Mouse (Mus musculus): ENCODE results near the gene Cd207. TPM values are rescaled to one million over a fixed set of nuclear protein-coding genes. Genes with fewer than 3 reads are reported as not detected.

Gene Cd207
- polyA plus RNA-seq (2015; fragmentation: Nextera tagmentation; extraction: Ambion mirVana): not detected in 2 replicates

DNA sequence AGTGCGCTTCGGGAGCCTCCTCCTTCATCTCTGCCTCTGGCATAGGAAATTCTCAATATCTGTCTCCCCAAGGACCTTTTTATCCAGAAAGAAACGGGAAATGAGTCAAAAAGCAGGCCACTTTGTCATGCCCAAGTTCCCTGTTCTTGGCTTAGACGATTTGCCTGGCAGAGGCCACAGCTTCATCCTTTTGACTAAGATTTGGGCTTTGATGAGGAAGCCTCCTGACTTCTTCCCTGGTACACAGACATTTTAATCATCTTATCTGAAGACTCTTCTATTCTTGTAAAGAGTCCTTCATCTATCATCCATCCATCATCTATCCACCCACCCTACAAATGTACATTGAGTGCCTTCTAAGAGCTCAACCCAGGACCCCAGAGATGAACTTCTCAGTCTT is at the start of gene Cd207:
TSS of gene Cd207 (minus strand) at position 101 of the 400 bp plus-strand sequence.
- Histone ChIP-seq H3K4me2 (ENCODE audit: low read length) (no peak within 1 kb of the TSS), H3K4me3 (ENCODE audit: low read depth, low read length) (no peak within 1 kb of the TSS), H3K9ac (ENCODE audit: low read depth, low read length) (no peak within 1 kb of the TSS), H3K4me1 (ENCODE audit: control insufficient read depth, insufficient read depth, low read length) (no peaks in the 10 kb centered on the region), H3K27ac (ENCODE audit: low read length) (no peak within 1 kb of the TSS), H3K27me3 (ENCODE audit: control insufficient read depth, insufficient read depth, low read depth, low read length) (peaks cover 2% of the 10 kb centered on the region; the same call in 1 of the 2 replicates), H3K9me3 (replicated peaks; ENCODE audit: control insufficient read depth, low read length, poor library complexity, severe bottlenecking) (no peaks in the 10 kb centered on the region), H3K36me3 (ENCODE audit: control insufficient read depth, insufficient read depth, low read length) (no peaks in the 10 kb centered on the region)
- WGBS: 73% methylated on average over 4 of the region's 4 CpGs
- no peak for ATAC-seq

DNA sequence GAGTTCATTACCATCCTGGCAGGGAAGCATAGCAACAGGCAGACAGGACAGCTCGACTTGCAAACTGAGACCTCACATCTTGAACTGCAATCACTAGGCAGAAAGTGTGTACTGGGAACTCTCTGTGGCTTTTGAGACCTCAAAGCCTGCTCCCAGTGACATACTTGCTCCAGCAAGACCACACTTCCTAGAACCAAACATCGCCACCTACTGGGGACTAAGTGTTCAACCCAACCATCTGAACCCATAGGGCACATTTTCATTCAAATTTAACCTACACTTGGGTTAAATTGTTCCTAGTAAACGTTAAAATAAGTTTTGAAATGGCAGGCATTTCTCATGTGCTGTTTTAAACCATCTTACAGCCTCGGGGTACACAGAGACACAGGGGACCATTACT is 49.5 kb upstream of the Cd207 start:
- H3K9ac ChIP-seq (ENCODE audit: low read depth, low read length): no peak overlapping the region
- H3K27ac ChIP-seq (ENCODE audit: low read length): no peak overlapping the region
- no peak overlapping the region for H3K4me2 ChIP-seq (ENCODE audit: low read length)
- H3K4me3 ChIP-seq (ENCODE audit: low read depth, low read length): no peak overlapping the region
- H3K27me3 ChIP-seq (ENCODE audit: control insufficient read depth, insufficient read depth, low read depth, low read length): peaks cover 22% of the 10 kb centered on the region
- no peaks in the 10 kb centered on the region for H3K9me3 ChIP-seq (replicated peaks; ENCODE audit: control insufficient read depth, low read length, poor library complexity, severe bottlenecking)
- ATAC-seq: no peak
- no peaks in the 10 kb centered on the region for H3K4me1 ChIP-seq (ENCODE audit: control insufficient read depth, insufficient read depth, low read length)
- 43% methylated on average over 4 of the region's 4 CpGs for WGBS
- no peaks in the 10 kb centered on the region for H3K36me3 ChIP-seq (ENCODE audit: control insufficient read depth, insufficient read depth, low read length)

DNA sequence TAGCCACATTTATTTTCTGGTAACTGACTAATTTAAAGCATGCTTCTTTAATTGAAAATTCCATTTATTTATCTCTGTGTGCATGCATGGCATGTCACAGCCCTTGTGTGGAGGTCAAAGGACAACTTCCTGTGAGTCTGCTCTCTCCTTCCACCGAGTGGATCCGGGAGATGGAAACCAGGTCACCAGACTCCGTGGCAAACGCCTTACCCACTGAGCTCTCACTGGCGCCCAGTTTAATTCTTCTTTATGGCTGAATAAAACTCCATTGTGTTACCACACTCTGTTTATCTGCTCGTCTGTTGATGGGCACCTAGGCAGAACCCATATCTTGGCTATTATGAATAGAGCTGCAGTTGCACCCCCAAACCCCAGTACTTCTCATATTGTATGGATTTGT is 44.9 kb upstream of the Cd207 start:
- Histone ChIP-seq H3K9me3 (replicated peaks; ENCODE audit: control insufficient read depth, low read length, poor library complexity, severe bottlenecking) (no peaks in the 10 kb centered on the region), H3K4me3 (ENCODE audit: low read depth, low read length) (no peak overlapping the region), H3K9ac (ENCODE audit: low read depth, low read length) (no peak overlapping the region), H3K4me1 (ENCODE audit: control insufficient read depth, insufficient read depth, low read length) (no peaks in the 10 kb centered on the region), H3K27me3 (ENCODE audit: control insufficient read depth, insufficient read depth, low read depth, low read length) (peaks cover 58% of the 10 kb centered on the region), H3K27ac (ENCODE audit: low read length) (no peak overlapping the region), H3K4me2 (ENCODE audit: low read length) (no peak overlapping the region), H3K36me3 (ENCODE audit: control insufficient read depth, insufficient read depth, low read length) (no peaks in the 10 kb centered on the region)
- whole genome bisulfite sequencing: 26% methylated on average over 6 of the region's 6 CpGs
- no peak for ATAC-seq

DNA sequence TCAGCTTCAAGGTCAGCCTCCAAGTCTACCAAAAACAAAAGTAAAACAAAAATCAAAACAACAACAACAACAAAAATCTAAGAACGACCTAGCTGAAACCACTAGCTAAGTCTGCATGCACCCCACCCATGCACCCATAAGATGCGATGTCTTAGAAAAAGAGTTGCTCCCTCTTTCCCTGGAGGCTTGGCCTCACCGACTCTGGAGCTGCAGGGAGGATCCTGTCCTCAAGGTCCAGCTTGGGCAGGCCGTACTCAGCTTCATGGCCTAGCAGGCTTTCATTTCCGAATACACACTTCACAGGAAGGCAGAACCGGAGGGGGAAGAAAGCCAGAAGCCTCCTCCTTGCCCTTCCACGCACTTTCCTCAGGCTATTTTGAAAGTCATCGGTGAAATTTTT is 39.4 kb upstream of the Cd207 start:
- no peak overlapping the region for H3K4me2 ChIP-seq (ENCODE audit: low read length)
- H3K27me3 ChIP-seq (ENCODE audit: control insufficient read depth, insufficient read depth, low read depth, low read length): peaks cover 76% of the 10 kb centered on the region
- no peak overlapping the region for H3K27ac ChIP-seq (ENCODE audit: low read length)
- 3% methylated on average over 8 of the region's 8 CpGs for WGBS
- no peak for ATAC-seq
- peaks cover under 1% of the 10 kb centered on the region for H3K4me1 ChIP-seq (ENCODE audit: control insufficient read depth, insufficient read depth, low read length)
- H3K4me3 ChIP-seq (ENCODE audit: low read depth, low read length): no peak overlapping the region
- H3K9me3 ChIP-seq (replicated peaks; ENCODE audit: control insufficient read depth, low read length, poor library complexity, severe bottlenecking): no peaks in the 10 kb centered on the region
- H3K36me3 ChIP-seq (ENCODE audit: control insufficient read depth, insufficient read depth, low read length): no peaks in the 10 kb centered on the region
- no peak overlapping the region for H3K9ac ChIP-seq (ENCODE audit: low read depth, low read length)

DNA sequence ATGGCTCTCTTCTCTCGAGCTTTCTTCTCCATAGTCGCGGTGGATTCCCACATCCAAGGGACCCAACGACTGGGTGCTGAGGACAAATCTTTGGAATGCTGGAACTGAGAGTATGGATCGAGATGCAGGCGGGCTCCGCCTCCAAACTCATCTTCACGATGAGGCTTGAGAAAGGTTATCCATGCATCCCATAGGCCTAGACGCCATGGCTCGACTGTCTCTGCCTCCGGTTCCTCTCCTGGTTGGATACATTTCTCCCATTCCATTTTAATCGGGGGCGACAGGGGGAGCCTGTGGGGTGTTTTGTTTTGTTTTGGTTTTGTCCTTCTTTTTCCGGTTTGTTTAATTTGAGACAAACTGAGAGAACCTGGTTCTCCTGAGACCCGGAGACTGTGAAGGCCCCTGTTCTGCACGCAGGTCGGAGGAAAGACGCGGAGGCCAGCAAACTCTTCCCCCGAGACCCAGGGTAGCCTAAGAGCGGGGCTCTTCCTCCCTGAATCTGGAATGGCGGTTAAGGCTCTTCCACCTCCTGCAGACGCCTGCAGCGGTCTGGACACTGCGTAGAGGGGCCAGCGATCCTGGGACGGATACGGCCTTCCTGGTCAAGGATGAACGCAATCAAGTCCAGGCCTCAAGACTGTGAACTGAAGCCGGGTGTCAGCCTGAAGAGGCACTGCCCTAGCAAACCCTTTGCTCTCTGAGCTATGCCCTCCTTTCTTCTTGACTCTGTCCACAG is 38.0 kb upstream of the Cd207 start:
- peaks cover 13% of the 10 kb centered on the region for H3K4me1 ChIP-seq (ENCODE audit: control insufficient read depth, insufficient read depth, low read length)
- WGBS: 3% methylated on average over 30 of the region's 30 CpGs
- H3K36me3 ChIP-seq (ENCODE audit: control insufficient read depth, insufficient read depth, low read length): no peaks in the 10 kb centered on the region
- no peak overlapping the region for H3K4me2 ChIP-seq (ENCODE audit: low read length)
- no peaks in the 10 kb centered on the region for H3K9me3 ChIP-seq (replicated peaks; ENCODE audit: control insufficient read depth, low read length, poor library complexity, severe bottlenecking)
- no peak for ATAC-seq
- H3K27ac ChIP-seq (ENCODE audit: low read length): no peak overlapping the region
- peaks cover 72% of the 10 kb centered on the region for H3K27me3 ChIP-seq (ENCODE audit: control insufficient read depth, insufficient read depth, low read depth, low read length)
- no peak overlapping the region for H3K9ac ChIP-seq (ENCODE audit: low read depth, low read length)
- no peak overlapping the region for H3K4me3 ChIP-seq (ENCODE audit: low read depth, low read length)

DNA sequence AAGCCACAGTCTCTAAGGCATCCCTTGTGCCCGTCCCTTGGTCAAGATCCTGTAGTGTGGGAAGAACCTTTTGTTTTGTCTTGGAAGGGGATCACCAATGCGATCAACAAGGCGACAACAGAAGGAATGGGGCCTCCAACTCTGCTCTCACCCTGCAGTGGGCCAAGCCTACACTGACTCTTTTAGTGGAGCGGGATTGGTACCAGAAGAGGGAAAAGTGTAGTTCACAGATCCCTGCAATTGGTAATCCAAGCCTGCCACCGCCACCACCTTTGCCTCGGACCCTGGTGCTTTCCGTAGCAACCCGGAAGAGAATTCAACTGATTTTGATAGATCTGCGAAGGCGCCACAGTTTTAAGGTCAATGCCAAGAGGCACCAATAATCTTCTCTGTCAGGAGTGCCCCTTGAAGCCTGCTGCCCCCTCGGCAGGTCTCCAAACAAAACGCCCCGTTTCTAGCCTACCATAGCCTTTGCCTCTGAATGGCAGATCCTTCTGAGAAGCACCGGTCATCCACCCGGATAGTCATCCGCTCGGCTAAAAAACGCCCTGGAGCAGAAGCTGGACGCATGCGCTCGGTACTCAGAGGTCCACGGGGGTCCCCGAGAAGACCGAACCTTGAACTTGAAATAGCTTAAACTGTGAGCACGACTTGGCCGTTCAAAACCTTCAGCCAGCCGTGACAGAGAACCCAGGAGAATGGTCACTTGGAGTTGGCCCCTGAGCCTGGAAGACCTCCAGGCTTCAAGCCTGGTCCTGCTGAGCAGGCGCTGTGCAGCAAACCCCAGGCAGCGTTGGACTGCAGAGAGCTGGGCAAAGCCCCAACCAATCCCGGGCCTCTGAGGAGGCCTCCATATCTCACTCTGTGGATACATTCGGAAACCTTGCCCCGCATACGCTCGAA is 36.8 kb upstream of the Cd207 start:
- WGBS: 2% methylated on average over 34 of the region's 34 CpGs

DNA sequence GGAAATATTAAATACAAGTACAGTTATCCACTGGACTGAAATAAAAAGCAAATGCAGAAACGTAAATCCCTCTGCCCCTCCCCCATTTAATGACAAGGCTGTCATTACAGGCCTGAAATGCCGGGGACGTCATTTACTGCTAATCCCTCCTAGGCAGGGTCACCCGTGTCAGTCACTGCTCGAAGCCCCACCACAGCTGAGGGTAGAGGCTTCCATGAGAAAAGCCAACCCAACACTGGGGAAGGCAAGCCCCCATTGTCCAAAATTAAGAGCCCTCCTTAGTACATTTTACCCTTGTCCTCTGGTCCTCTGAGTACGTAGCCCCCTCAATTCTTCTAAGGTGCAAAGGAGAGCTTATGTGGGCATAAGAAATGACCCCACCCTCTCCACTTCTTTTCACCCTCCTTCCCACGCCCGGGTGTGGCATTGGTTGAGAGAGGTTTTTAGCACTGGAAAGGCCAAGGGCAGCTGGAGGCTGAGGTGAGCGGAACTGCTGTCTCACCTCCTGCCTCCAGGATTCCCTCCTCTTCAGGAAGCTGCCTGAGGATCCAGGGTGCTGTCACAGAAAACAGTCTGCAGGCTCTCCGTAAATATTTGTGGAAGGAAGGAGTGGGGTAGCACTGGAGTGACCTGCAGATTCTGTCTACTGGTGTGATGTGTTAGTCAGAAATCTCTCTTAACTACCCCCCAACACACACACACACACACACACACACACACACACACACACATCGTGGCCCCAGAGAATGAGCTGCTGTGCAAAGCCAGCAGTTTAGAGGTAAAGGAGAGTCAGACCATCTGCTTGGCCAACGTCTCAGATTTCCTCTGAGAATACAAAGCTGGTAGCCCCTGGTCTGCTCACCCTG is 35.8 kb upstream of the Cd207 start:
- no peak overlapping the region for H3K9ac ChIP-seq (ENCODE audit: low read depth, low read length)
- H3K4me1 ChIP-seq (ENCODE audit: control insufficient read depth, insufficient read depth, low read length): peaks cover 13% of the 10 kb centered on the region
- no peak overlapping the region for H3K4me2 ChIP-seq (ENCODE audit: low read length)
- no peak overlapping the region for H3K27ac ChIP-seq (ENCODE audit: low read length)
- WGBS: 3% methylated on average over 12 of the region's 12 CpGs
- no peak for ATAC-seq
- no peak overlapping the region for H3K4me3 ChIP-seq (ENCODE audit: low read depth, low read length)
- peaks cover 67% of the 10 kb centered on the region for H3K27me3 ChIP-seq (ENCODE audit: control insufficient read depth, insufficient read depth, low read depth, low read length)
- no peaks in the 10 kb centered on the region for H3K36me3 ChIP-seq (ENCODE audit: control insufficient read depth, insufficient read depth, low read length)
- no peaks in the 10 kb centered on the region for H3K9me3 ChIP-seq (replicated peaks; ENCODE audit: control insufficient read depth, low read length, poor library complexity, severe bottlenecking)

More for the DNA sequence above, 36.8 kb upstream of the Cd207 start:
- ATAC-seq: no peak
- H3K4me2 ChIP-seq (ENCODE audit: low read length): no peak overlapping the region
- peaks cover 65% of the 10 kb centered on the region for H3K27me3 ChIP-seq (ENCODE audit: control insufficient read depth, insufficient read depth, low read depth, low read length)
- H3K9ac ChIP-seq (ENCODE audit: low read depth, low read length): no peak overlapping the region
- no peak overlapping the region for H3K4me3 ChIP-seq (ENCODE audit: low read depth, low read length)
- no peak overlapping the region for H3K27ac ChIP-seq (ENCODE audit: low read length)
- H3K36me3 ChIP-seq (ENCODE audit: control insufficient read depth, insufficient read depth, low read length): no peaks in the 10 kb centered on the region
- H3K4me1 ChIP-seq (ENCODE audit: control insufficient read depth, insufficient read depth, low read length): peaks cover 13% of the 10 kb centered on the region
- no peaks in the 10 kb centered on the region for H3K9me3 ChIP-seq (replicated peaks; ENCODE audit: control insufficient read depth, low read length, poor library complexity, severe bottlenecking)

DNA sequence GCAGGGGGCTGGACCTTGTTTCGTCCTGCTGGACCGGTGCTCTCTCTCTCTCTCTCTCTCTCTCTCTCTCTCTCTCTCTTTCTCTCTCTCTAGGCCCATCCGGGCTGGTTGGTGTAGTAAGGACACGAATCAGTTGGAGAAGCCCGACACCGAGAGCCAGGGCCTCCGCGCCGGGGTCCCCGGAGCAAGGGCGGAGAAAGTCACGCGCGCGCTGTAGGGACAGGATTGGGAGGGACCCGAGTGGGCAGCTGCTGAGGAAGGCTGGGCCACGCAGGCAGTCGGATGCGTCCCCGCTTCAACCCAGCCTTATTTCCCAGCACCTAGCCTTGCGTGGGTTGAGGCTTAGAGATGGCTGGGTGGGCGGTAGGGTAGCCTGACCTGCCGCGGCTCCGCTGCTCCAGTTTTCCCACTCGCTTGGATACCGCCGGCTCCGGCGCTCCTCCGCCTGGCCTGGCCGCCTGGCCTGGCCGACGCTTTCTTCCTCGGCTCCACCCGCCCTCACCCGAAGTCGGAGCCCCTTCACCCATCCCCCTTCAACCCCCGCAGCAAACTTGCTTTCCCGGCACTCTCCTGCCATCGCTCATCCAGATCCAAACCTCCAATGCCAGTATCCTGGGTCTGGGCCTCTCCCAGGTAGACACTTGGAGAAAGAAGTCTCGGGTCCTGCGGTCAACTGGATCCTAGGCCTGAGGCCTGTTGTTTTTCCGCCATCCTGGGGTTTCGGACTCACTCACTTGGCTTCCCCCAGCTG is 34.2 kb upstream of the Cd207 start:
- Histone ChIP-seq H3K9me3 (replicated peaks; ENCODE audit: control insufficient read depth, low read length, poor library complexity, severe bottlenecking) (no peaks in the 10 kb centered on the region), H3K36me3 (ENCODE audit: control insufficient read depth, insufficient read depth, low read length) (no peaks in the 10 kb centered on the region), H3K4me2 (ENCODE audit: low read length) (peak overlapping the region; percentile 59), H3K27ac (ENCODE audit: low read length) (no peak overlapping the region), H3K9ac (ENCODE audit: low read depth, low read length) (no peak overlapping the region; the same call in 1 of the 2 replicates), H3K4me3 (ENCODE audit: low read depth, low read length) (0 out of 2 replicates have a peak overlapping the region, but pooled peaks have one; percentile 30), H3K27me3 (ENCODE audit: control insufficient read depth, insufficient read depth, low read depth, low read length) (peaks cover 68% of the 10 kb centered on the region), H3K4me1 (ENCODE audit: control insufficient read depth, insufficient read depth, low read length) (peaks cover 13% of the 10 kb centered on the region)
- WGBS: 2% methylated on average over 45 of the region's 45 CpGs
- no peak for ATAC-seq

Measured in midbrain, embryonic 16.5 days (tissue).